Mouse (Mus musculus) lung, postnatal 10 days (tissue): ENCODE data around the gene Ccdc28a.

Source experiments
- DNase-seq: peaks from one replicate; pipeline ENCODE4 v3.0.0; 2021

Ccdc28a gene

GRCm38 (mm10) chr10:18194156-18194555, 40.6 kb downstream of the Ccdc28a start:
- no peak for DNase-seq

- DNase-seq = no peak
These were observed 41.6 kb downstream of the Ccdc28a start for GRCm38 (mm10) chr10:18193221-18193620.

DNA sequence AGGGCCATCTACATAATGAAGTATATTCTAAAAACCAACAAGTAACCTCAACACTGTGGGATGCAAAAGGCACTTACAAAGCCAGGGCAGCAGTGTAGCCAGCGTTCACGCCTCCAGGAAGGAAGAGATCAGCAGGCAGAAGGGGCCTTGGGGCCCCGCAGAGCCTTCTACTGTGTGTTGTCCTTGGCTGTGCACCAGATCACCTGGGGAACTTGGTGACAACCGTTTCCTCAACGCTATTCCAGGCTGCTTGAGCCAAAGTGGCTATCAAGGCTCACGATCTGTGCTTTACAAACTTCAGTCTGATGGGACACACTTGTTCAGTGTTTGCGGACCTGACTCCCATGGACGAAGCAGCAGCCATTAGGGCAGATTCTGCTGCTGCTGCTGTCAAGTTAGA, 43.1 kb downstream of the Ccdc28a start:
- peak; percentile 28 for DNase-seq

- DNase-seq = no peak
These were observed 45.3 kb downstream of the Ccdc28a start for GRCm38 (mm10) chr10:18189498-18189897.

- DNase-seq = no peak
These were observed 46.2 kb downstream of the Ccdc28a start for GRCm38 (mm10) chr10:18188564-18188963.

DNA sequence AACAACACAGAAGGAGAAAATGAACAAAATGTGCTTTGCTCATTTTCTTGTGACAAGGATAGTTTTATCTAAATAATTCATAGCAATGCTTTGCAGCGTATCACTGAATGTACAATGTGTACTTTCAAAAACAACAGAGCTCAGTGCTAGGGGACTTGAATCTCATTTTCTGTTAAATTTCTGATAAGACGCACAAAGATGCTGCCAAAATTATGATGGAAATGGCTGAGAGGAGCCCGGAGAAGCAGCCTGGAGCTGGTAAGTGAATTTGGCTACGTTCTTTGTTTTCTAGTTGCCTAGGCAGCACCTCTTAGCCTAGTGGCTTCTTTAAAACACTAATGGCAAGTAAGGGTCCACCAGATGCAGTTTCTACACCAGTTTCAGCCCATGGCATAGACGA, 52.6 kb downstream of the Ccdc28a start:
- no peak for DNase-seq

DNA sequence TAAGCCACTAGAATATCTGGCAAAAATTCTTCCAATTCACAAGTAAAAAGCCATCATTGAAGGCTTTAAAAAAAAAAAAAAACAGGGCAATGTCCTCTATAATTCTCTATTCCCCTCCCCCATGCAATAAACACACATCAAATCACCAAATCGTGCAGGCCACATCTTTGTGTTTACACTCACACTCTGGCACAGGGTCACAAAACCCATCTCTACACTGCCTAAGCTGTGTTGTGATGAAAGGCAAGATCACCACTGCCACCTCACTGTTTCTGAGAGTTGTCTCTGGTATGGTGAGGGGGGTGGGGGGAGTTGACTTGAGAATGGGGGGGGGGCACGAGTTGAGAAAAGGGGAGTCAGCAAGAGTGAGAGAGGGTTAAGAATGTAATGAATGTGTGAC, 57.5 kb downstream of the Ccdc28a start:
- DNase-seq = no peak

DNA sequence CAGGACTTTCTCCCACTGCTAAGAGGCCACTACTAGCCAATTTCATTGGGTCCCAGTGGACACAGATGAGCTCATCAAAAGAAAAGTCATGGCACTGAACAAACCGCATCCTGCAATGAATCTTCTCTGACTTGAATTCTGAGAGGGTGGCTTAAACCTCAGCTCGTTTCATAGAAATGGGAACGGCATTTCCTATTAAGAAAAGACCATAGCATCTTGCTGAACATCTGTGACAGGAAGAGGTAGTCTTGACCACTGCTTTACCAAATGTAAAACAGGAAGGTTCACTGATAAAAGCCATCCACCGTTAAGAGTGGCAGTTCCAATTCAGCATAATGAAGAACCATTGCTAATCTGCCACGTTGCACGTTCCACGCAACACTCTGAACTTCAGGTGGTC, 58.1 kb downstream of the Ccdc28a start:
- no peak for DNase-seq

DNA sequence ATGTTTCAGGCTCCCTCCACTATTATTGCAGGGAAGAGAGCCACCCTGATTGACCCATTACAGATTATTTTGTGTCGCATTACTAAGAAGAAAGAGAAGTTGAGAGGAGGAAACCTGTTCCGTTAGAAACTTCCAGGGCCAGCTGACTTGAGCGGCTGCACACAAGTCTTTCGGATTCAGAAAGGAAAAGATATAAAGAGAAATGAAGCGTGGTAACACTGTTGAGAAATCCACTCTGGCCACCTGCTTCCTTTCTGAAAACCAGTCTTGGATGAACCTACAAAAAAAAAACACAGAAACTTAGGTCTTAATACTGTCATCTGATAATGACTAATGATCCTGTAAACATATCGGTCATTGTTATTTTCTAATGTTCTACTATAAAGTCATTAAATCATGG, 59.7 kb downstream of the Ccdc28a start:
- DNase-seq = no peak
